Mouse (Mus musculus): ENCODE data around the gene Ppp1r35. TPM values are rescaled to one million over a fixed set of nuclear protein-coding genes. Genes with fewer than 3 reads are reported as not detected.
A peak's percentile ranks its signal among the peaks of the same experiment; 100 is the strongest.

Ppp1r35 gene
- total and polyA plus RNA-seq, 2 experiments from 2014 or later = 28.8 to 41.8 TPM

DNA sequence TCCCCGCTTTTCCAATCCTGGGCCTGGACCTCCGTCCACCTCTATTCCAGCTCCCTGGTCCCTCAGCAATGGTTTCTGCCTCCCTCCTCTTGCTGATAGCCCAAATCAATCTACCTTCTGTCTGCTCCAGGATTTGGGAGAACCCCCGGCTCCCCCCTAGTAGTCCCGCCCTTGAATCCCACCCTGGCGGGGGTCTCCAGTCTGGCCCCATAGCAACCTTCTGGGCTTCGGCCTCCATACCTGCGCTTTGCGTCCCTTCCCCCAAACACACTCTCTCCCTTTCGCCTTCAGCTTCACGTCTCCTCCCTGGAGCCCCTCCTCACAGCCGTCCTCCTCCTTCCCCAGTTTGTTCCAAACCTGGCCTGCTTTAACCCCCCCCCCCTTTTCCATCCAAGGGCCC, 38.1 kb upstream of the Ppp1r35 start:
- Histone ChIP-seq H3K36me3 (ENCODE audit: insufficient read depth) (peaks cover 17% of the 10 kb centered on the region), H3K4me3 (ENCODE audit: low read depth, low read length) (peak overlapping the region; percentile 74), H3K4me1 (ENCODE audit: insufficient read depth) (peaks cover 21% of the 10 kb centered on the region), H3K9ac (peak overlapping the region; percentile 80), H3K27ac (ENCODE audit: low read depth, low read length) (peak overlapping the region; percentile 84), H3K4me2 (ENCODE audit: low read depth) (peak overlapping the region; percentile 90), H3K9me3 (ENCODE audit: low read length) (no peaks in the 10 kb centered on the region), H3K27me3 (ENCODE audit: insufficient read depth, low read length) (no peaks in the 10 kb centered on the region)
- WGBS = 2% methylated on average over 11 of the region's 11 CpGs
- peak; percentile 3 for ATAC-seq
- peak; percentile 54 for DNase-seq
- TF ChIP-seq CTCF (IDR thresholded peaks at IDR 0.05; ENCODE audit: low read depth) = no peak

DNA sequence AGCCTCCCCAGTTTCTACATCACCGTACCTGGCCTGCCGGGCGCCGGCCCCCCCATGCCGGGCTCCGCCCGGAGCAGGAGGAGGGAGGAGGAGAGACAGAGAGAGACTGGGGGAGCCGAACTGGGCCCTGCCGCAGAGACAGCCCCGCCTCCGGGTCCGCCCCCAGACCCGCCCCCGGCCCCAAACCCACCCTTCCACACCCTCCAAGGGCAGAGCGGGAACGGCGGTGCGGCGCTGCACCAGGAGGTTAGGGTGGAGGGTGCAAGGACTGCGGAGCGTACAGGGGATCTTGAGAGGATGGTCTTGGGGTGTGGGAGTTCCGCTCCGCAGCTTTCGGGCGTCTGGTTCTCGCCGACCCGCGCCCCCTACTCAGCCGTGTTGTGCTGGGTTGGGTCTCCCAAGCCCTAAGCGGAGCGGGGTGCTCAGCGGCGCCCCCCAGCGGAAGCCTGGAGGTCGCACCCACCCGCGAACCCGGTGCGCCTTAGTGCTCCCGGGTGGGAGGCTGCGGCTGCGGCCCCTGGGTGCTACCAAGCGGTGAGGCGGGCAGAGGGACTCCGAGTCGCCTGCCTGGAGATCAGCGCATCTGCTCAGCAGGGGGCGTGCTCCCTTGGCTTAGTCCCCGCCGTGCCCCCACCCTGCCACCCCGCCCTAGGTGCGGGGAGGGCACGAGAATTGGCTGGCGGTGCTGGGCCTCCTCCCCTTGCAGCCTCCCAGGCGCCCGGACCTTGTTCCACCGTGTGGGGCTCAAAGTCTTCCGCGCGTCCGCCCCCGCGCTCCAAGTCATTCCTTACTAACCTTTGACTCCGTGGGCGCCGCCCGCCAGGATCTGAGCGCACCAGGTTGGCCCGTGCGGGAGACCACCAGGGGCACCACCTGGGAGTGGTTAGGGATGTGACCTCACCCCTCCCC, 37.4 kb upstream of the Ppp1r35 start, which contains the start of gene Nyap1:
TSS of gene Nyap1 (minus strand) at position 585 of the 909 bp plus-strand sequence.
- H3K4me3 ChIP-seq (ENCODE audit: low read depth, low read length) = peak within 1 kb of the TSS; percentile 74
- no peaks in the 10 kb centered on the region for H3K9me3 ChIP-seq (ENCODE audit: low read length)
- peak within 1 kb of the TSS; percentile 84 for H3K27ac ChIP-seq (ENCODE audit: low read depth, low read length)
- H3K4me2 ChIP-seq (ENCODE audit: low read depth) = peak within 1 kb of the TSS; percentile 90
- H3K9ac ChIP-seq = peak within 1 kb of the TSS; percentile 80
- 2% methylated on average over 68 of the region's 71 CpGs for WGBS
- ATAC-seq (peak; percentile 89), DNase-seq (peak; percentile 93)
- peaks cover 21% of the 10 kb centered on the region for H3K4me1 ChIP-seq (ENCODE audit: insufficient read depth)
- peaks cover 10% of the 10 kb centered on the region; the same call in 1 of the 2 replicates for H3K36me3 ChIP-seq (ENCODE audit: insufficient read depth)
- TF ChIP-seq CTCF (IDR thresholded peaks at IDR 0.05; ENCODE audit: low read depth) = peak; percentile 95
- no peaks in the 10 kb centered on the region for H3K27me3 ChIP-seq (ENCODE audit: insufficient read depth, low read length)

DNA sequence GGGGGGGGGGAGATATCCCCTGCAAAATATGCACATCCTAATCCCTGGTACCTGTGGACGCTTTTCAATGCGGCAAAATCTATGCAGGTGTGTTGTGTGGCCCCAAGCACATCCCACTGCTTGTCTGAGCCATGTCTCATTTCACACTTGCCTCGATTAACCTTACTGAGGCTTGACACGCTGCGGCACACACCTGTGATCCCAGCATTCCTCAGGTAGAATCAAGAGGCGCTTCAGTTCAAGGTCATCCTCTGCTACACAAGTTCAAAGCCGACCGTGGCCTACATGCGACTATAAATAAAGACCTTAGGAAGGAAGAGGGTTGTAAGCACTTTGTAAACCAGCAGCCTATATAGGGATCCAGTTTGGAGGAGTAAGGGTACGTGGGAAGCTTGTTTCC, 36.6 kb upstream of the Ppp1r35 start:
- Histone ChIP-seq H3K27me3 (ENCODE audit: insufficient read depth, low read length) (no peaks in the 10 kb centered on the region), H3K9ac (peak overlapping the region; percentile 80; the same call in 1 of the 2 replicates), H3K4me3 (ENCODE audit: low read depth, low read length) (peak overlapping the region; percentile 74), H3K4me1 (ENCODE audit: insufficient read depth) (peaks cover 24% of the 10 kb centered on the region), H3K4me2 (ENCODE audit: low read depth) (peak overlapping the region; percentile 90), H3K9me3 (ENCODE audit: low read length) (no peaks in the 10 kb centered on the region), H3K36me3 (ENCODE audit: insufficient read depth) (peaks cover 7% of the 10 kb centered on the region; the same call in 1 of the 2 replicates), H3K27ac (ENCODE audit: low read depth, low read length) (peak overlapping the region; percentile 84; the same call in 1 of the 2 replicates)
- DNase-seq = no peak
- no peak for ATAC-seq
- TF ChIP-seq CTCF (IDR thresholded peaks at IDR 0.05; ENCODE audit: low read depth) = no peak
- WGBS = 69% methylated on average over 10 of the region's 10 CpGs

DNA sequence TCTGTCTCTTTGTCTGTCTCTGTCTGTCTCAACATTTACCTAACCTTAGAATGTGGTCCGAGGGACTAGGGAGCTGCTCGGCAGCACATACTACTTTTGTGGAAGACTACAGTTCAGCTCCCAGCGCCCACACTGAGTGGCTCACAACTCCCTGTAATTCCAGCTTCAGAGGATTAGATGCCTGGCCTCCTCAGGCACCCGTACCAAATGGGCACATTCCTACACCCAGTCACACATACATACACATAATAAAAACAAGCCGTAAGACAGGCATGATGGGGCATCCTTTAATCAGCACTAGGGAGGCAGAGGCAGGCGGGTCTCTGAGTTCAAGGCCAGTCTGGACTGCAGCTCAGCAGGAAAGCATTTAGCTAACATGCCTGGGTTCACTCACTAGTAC, 35.8 kb upstream of the Ppp1r35 start:
- H3K9ac ChIP-seq = no peak overlapping the region
- no peak for TF ChIP-seq CTCF (IDR thresholded peaks at IDR 0.05; ENCODE audit: low read depth)
- 0 out of 2 replicates have a peak, but pooled peaks cover 3% of the 10 kb centered on the region for H3K36me3 ChIP-seq (ENCODE audit: insufficient read depth)
- H3K9me3 ChIP-seq (ENCODE audit: low read length) = no peaks in the 10 kb centered on the region
- 92% methylated on average over 6 of the region's 6 CpGs for WGBS
- no peak overlapping the region for H3K27ac ChIP-seq (ENCODE audit: low read depth, low read length)
- no peaks in the 10 kb centered on the region for H3K27me3 ChIP-seq (ENCODE audit: insufficient read depth, low read length)
- ATAC-seq = no peak
- DNase-seq = no peak
- H3K4me2 ChIP-seq (ENCODE audit: low read depth) = no peak overlapping the region
- no peak overlapping the region for H3K4me3 ChIP-seq (ENCODE audit: low read depth, low read length)
- H3K4me1 ChIP-seq (ENCODE audit: insufficient read depth) = peaks cover 20% of the 10 kb centered on the region

DNA sequence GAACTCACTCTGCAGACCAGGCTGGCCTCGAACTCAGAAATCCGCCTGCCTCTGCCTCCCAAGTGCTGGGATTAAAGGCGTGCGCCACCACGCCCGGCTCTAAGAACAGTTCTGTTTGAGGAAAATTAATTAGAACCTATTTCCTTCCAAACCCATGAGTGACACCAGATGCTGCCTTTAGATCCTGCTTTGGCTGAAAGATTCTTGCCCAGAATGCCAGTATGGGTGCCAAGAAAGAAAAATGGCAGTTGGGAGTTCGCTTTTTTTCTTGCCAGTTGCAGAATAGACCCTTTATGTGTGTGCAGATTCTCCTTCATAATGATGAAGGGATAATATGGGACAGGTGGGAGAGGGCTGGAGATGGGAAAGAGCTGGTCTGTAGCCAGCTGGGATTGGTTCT, 34.5 kb upstream of the Ppp1r35 start:
- WGBS = 54% methylated on average over 7 of the region's 7 CpGs
- Histone ChIP-seq H3K36me3 (ENCODE audit: insufficient read depth) (no peaks in the 10 kb centered on the region), H3K27me3 (ENCODE audit: insufficient read depth, low read length) (no peaks in the 10 kb centered on the region), H3K9ac (no peak overlapping the region), H3K4me2 (ENCODE audit: low read depth) (no peak overlapping the region), H3K9me3 (ENCODE audit: low read length) (no peaks in the 10 kb centered on the region), H3K4me3 (ENCODE audit: low read depth, low read length) (no peak overlapping the region), H3K4me1 (ENCODE audit: insufficient read depth) (peaks cover 13% of the 10 kb centered on the region), H3K27ac (ENCODE audit: low read depth, low read length) (no peak overlapping the region)
- TF ChIP-seq CTCF (IDR thresholded peaks at IDR 0.05; ENCODE audit: low read depth) = no peak
- DNase-seq (peak; percentile 63), ATAC-seq (no peak)

DNA sequence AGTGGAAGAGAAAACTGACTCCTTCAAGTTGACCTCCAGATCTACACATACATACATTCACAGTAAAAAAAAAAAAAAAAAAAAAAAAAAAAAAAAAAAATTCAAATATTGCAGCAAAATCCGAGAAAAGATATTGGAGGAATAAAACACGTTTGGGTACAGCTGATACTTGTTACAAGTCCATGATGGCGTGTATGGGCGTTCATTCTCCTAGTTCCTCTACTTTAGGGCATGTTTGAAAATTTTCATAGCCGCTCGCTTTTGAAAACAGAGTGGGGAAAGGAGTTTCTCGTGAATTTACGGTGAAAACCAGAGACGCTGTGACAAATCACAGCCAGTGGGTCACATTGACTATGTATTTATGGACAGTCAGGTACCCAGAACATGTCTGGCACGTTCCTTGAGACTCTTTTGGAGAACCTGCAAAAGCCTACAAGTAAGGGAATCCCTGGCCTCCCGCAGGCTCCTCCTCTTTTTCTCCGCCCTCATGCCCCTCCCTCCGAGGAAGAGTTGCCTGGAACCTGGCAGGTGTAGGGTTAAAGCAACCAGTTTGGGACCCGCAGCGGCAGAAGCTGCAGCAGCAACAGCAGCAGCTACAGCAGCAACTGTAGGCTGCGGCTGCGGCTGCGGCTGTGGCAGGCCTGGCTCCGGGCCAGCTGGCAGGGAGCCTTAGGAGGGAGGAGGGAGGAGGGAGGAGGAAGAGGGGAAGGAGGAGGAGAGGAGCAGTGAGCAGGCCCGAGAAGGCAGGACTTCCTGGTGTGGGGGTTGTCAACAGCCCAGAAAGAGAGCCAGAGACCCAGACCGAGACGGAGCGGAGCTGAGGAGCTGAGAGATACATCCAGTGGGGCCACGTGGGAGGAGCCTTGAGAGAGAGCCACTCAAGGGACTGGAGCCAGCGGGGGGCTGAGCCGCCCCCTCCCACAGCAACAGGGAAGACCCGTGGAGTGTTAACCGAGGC, 33.2 kb upstream of the Ppp1r35 start, which contains the start of gene Tsc22d4:
TSS of gene Tsc22d4 (plus strand) at position 517 of the 958 bp plus-strand sequence.
- Histone ChIP-seq H3K36me3 (ENCODE audit: insufficient read depth) (no peaks in the 10 kb centered on the region), H3K4me3 (ENCODE audit: low read depth, low read length) (peak within 1 kb of the TSS; percentile 55), H3K27ac (ENCODE audit: low read depth, low read length) (peak within 1 kb of the TSS; percentile 85), H3K9me3 (ENCODE audit: low read length) (no peaks in the 10 kb centered on the region), H3K27me3 (ENCODE audit: insufficient read depth, low read length) (no peaks in the 10 kb centered on the region), H3K4me2 (ENCODE audit: low read depth) (peak within 1 kb of the TSS; percentile 94), H3K4me1 (ENCODE audit: insufficient read depth) (peaks cover 6% of the 10 kb centered on the region; the same call in 1 of the 2 replicates), H3K9ac (peak within 1 kb of the TSS; percentile 60)
- DNase-seq (peak; percentile 93), ATAC-seq (peak; percentile 55)
- TF ChIP-seq CTCF (IDR thresholded peaks at IDR 0.05; ENCODE audit: low read depth) = no peak
- 2% methylated on average over 28 of the region's 28 CpGs for WGBS
